Mouse (Mus musculus) liver, postnatal 0 days (tissue): Measurements from ENCODE around the gene Nt5m.
"Not testable (repeated sequence)": the region's sequence is repeated elsewhere in the genome, so short reads cannot be mapped to it uniquely, and the experiment has no call there.

Experiments
- CTCF ChIP-seq: sonication (generic); IDR thresholded peaks from 2 replicates; pipeline ENCODE4 v1.5.1; 2016; ENCODE audit warnings: antibody characterized with exemption, low read depth
- EP300 ChIP-seq: IDR thresholded peaks from 2 replicates; pipeline ENCODE4 v1.6.1; 2016; ENCODE audit warnings: antibody characterized with exemption, low read depth, mild to moderate bottlenecking

DNA sequence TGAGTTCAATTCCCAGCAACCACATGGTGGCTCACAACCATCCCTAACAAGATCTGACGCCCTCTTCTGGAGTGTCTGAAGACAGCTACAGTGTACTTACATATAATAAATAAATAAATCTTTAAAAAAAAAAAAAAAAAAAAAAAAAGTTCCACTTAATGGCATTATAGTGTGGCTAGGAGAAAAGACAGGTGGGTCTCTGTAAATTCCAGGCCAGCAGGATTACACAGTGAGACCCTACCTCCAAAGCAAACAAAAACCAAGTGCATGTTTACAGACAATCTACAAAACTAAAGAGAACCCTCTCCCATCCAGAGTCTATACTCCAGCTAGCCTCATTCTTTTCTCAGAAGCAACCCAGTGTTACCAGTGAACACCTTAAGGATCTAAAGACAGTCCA, 1.5 kb upstream of the Nt5m start:
- not testable (repeated sequence) for TF ChIP-seq CTCF, EP300
